Mouse (Mus musculus) small intestine, adult 2 months (tissue): ENCODE measurements around the gene Ubox5. TPM values are rescaled to one million over a fixed set of nuclear protein-coding genes. Genes with fewer than 3 reads are reported as not detected.
A peak's percentile ranks its signal among the peaks of the same experiment; 100 is the strongest.

Experiments used
- H3K27ac ChIP-seq: fragments of 200-500 bp; 2 replicates; pipeline ENCODE4 v1.5.1; 2012; ENCODE audit warnings: low read depth, low read length, control low read depth, inconsistent platforms; ENCODE audit not compliant: insufficient read depth
- H3K27me3 ChIP-seq: fragments of 200-500 bp; 2 replicates; pipeline ENCODE4 v1.6.1; 2012; ENCODE audit warnings: mild to moderate bottlenecking, moderate library complexity, low read length, inconsistent platforms; ENCODE audit not compliant: control insufficient read depth, insufficient read depth
- H3K36me3 ChIP-seq: fragments of 200-500 bp; 2 replicates; pipeline ENCODE4 v1.6.1; 2012; ENCODE audit warnings: mild to moderate bottlenecking, low read length, control low read depth, inconsistent platforms; ENCODE audit not compliant: control insufficient read depth, insufficient read depth
- H3K4me1 ChIP-seq: fragments of 200-500 bp; 2 replicates; pipeline ENCODE4 v1.6.1; 2012; ENCODE audit warnings: low read length, inconsistent platforms, mixed read lengths; ENCODE audit not compliant: control insufficient read depth, insufficient read depth, insufficient read length
- H3K4me3 ChIP-seq: fragments of 200-500 bp; 2 replicates; pipeline ENCODE4 v1.5.1; 2012; ENCODE audit warnings: low read depth, mild to moderate bottlenecking, control low read depth, inconsistent platforms, low read length, moderate library complexity
- CTCF ChIP-seq: fragments of 200-500 bp; IDR thresholded peaks from 2 replicates; pipeline ENCODE4 v1.5.1; 2012; ENCODE audit warnings: low read depth, mild to moderate bottlenecking, control low read depth, inconsistent platforms, low read length, moderate library complexity, mixed read lengths; ENCODE audit not compliant: insufficient replicate concordance, insufficient read length; ENCODE audit errors: extremely low read depth
- POLR2A ChIP-seq: fragments of 200-500 bp; IDR thresholded peaks from 2 replicates; pipeline ENCODE4 v1.6.1; 2012; ENCODE audit warnings: low read depth, mild to moderate bottlenecking, control low read depth, inconsistent platforms, low read length, moderate library complexity
- WGBS: fragments of 180-500 bp; shearing (Covaris S2); methylation state at CpG from one replicate; pipeline ENCODE4 v1.1.7; 2018; 5-methylcytosine and 5-hydroxymethylcytosine counted together
- polyA plus RNA-seq: library from polyadenylated mRNA; depleted of rRNA; stranded (reverse); fragments of >200 nt; gene quantifications from 2 replicates; pipeline ENCODE4 v1.2.3, GENCODE M21; 2012

The Ubox5 gene
- polyA plus RNA-seq, 1 experiment: 3.4 TPM

- WGBS: 92% methylated on average over 4 of the region's 4 CpGs
- Histone ChIP-seq H3K36me3 (peaks cover 25% of the 10 kb centered on the region), H3K27me3 (no peaks in the 10 kb centered on the region), H3K27ac (no peak overlapping the region), H3K4me3 (no peak overlapping the region), H3K4me1 (no peaks in the 10 kb centered on the region)
- TF ChIP-seq CTCF (no peak), POLR2A (no peak)
These were observed 27.6 kb downstream of the Ubox5 start for GRCm38 (mm10) chr2:130602195-130602594.

- H3K27ac ChIP-seq: no peak overlapping the region
- peaks cover 31% of the 10 kb centered on the region for H3K36me3 ChIP-seq
- H3K4me1 ChIP-seq: no peaks in the 10 kb centered on the region
- no peak overlapping the region for H3K4me3 ChIP-seq
- no peaks in the 10 kb centered on the region for H3K27me3 ChIP-seq
- TF ChIP-seq POLR2A (no peak), CTCF (no peak)
- WGBS: 78% methylated on average over 3 of the region's 3 CpGs
These were observed 31.4 kb downstream of the Ubox5 start for GRCm38 (mm10) chr2:130598399-130598798.

GRCm38 (mm10) chr2:130597601-130598010 lies 32.2 kb downstream of the Ubox5 start:
- TF ChIP-seq CTCF: peak; percentile 49; the same call in 1 of the 2 replicates
- no peak for TF ChIP-seq POLR2A
- WGBS: 37% methylated on average over 1 of the region's 1 CpGs

GRCm38 (mm10) chr2:130595596-130595995 lies 34.2 kb downstream of the Ubox5 start:
- Histone ChIP-seq H3K4me1 (no peaks in the 10 kb centered on the region), H3K27ac (no peak overlapping the region), H3K4me3 (no peak overlapping the region), H3K27me3 (no peaks in the 10 kb centered on the region), H3K36me3 (peaks cover 32% of the 10 kb centered on the region)
- 91% methylated on average over 1 of the region's 1 CpGs for WGBS
- TF ChIP-seq CTCF (no peak), POLR2A (no peak)

More at GRCm38 (mm10) chr2:130597601-130598010, 32.2 kb downstream of the Ubox5 start:
- no peaks in the 10 kb centered on the region for H3K27me3 ChIP-seq
- H3K27ac ChIP-seq: no peak overlapping the region
- H3K4me3 ChIP-seq: no peak overlapping the region
- peaks cover 30% of the 10 kb centered on the region for H3K36me3 ChIP-seq
- H3K4me1 ChIP-seq: no peaks in the 10 kb centered on the region

- H3K36me3 ChIP-seq: peaks cover 13% of the 10 kb centered on the region
- H3K27ac ChIP-seq: no peak overlapping the region
- no peaks in the 10 kb centered on the region for H3K4me1 ChIP-seq
- no peak for TF ChIP-seq CTCF
- TF ChIP-seq POLR2A: no peak
- no peak overlapping the region for H3K4me3 ChIP-seq
- 87% methylated on average over 2 of the region's 2 CpGs for whole genome bisulfite sequencing
- H3K27me3 ChIP-seq: no peaks in the 10 kb centered on the region
These were observed 38.8 kb downstream of the Ubox5 start for GRCm38 (mm10) chr2:130591016-130591415.

DNA sequence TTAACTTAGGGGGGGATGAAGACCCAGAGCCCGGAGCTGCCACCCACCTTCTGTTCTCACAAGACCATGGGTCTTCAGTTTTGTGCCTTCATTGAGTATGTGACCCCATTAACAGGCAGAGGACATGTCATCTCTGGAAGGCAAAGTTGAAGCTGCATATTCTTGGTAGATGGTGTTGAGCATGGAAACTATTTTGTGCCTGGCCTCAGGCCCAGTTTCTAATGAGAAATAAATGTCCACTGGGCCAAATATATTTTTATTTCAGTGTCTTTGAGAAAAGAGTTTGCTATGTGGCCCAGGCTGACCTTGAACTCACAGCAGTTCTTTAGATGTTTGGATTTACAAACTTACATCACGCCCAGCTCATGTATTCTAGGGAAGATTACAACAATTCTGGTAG lies 40.1 kb downstream of the Ubox5 start:
- Histone ChIP-seq H3K4me1 (no peaks in the 10 kb centered on the region), H3K36me3 (peaks cover 8% of the 10 kb centered on the region; the same call in 1 of the 2 replicates), H3K4me3 (no peak overlapping the region), H3K27ac (no peak overlapping the region), H3K27me3 (no peaks in the 10 kb centered on the region)
- no peak for TF ChIP-seq POLR2A
- WGBS: 87% methylated on average over 2 of the region's 2 CpGs

GRCm38 (mm10) chr2:130589157-130589556 lies 40.7 kb downstream of the Ubox5 start:
- Histone ChIP-seq H3K36me3 (peaks cover 8% of the 10 kb centered on the region; the same call in 1 of the 2 replicates), H3K27ac (no peak overlapping the region), H3K4me3 (no peak overlapping the region), H3K4me1 (no peaks in the 10 kb centered on the region), H3K27me3 (no peaks in the 10 kb centered on the region)
- no peak for TF ChIP-seq CTCF
- TF ChIP-seq POLR2A: no peak
- 75% methylated on average over 4 of the region's 4 CpGs for WGBS
